Mouse (Mus musculus) intestine, postnatal 0 days (tissue): ENCODE measurements at regions not wholly inside any gene's neighbourhood (a gene's known extent, or its start where the extent isn't known, plus 50 kb on each side); places are given as distances from the start of the nearest gene placed in this dataset.

Source experiments
- ATAC-seq: fragments of 200-750 bp; cut with Nextera tagmentation; 2 replicates; pipeline ENCODE4 v1.8.0; 2017; ENCODE audit warnings: mild to moderate bottlenecking, moderate TSS enrichment, moderate library complexity
- H3K27ac ChIP-seq: fragments of 300-500 bp; sonication (generic); 2 replicates; pipeline ENCODE4 v1.5.1; 2014; ENCODE audit warnings: mild to moderate bottlenecking, low read depth, low read length, moderate library complexity
- H3K27me3 ChIP-seq: fragments of 300-500 bp; sonication (generic); replicated peaks from 2 replicates; pipeline ENCODE4 v1.6.1; 2014; ENCODE audit warnings: low read length, mixed read lengths; ENCODE audit not compliant: control insufficient read depth, insufficient read depth
- H3K36me3 ChIP-seq: fragments of 300-500 bp; sonication (generic); 2 replicates; pipeline ENCODE4 v1.6.1; 2014; ENCODE audit warnings: mild to moderate bottlenecking, moderate library complexity; ENCODE audit not compliant: control insufficient read depth, insufficient read depth
- H3K4me1 ChIP-seq: fragments of 300-500 bp; sonication (generic); replicated peaks from 2 replicates; pipeline ENCODE4 v1.6.1; 2014; ENCODE audit warnings: antibody characterized with exemption, low read length, mixed read lengths; ENCODE audit not compliant: control insufficient read depth, insufficient read depth
- H3K4me2 ChIP-seq: fragments of 300-500 bp; sonication (generic); replicated peaks from 2 replicates; pipeline ENCODE4 v1.6.1; 2014; ENCODE audit warnings: low read depth, mild to moderate bottlenecking, moderate library complexity
- H3K4me3 ChIP-seq: fragments of 300-500 bp; sonication (generic); 2 replicates; pipeline ENCODE4 v1.5.1; 2014; ENCODE audit warnings: low read depth, low read length
- H3K9ac ChIP-seq: fragments of 300-500 bp; sonication (generic); 2 replicates; pipeline ENCODE4 v1.6.1; 2014; ENCODE audit warnings: mild to moderate bottlenecking, low read depth, low read length
- H3K9me3 ChIP-seq: fragments of 300-500 bp; sonication (generic); 2 replicates; pipeline ENCODE4 v1.6.1; 2016; ENCODE audit warnings: mixed run types; ENCODE audit not compliant: control insufficient read depth
- CTCF ChIP-seq: sonication (generic); IDR thresholded peaks from 2 replicates; pipeline ENCODE4 v1.5.1; 2016; ENCODE audit warnings: low read depth, mild to moderate bottlenecking, control low read depth, antibody characterized with exemption, moderate library complexity
- WGBS: fragments of 180-500 bp; shearing (Covaris S2); extraction: QIAGEN DNeasy Blood & Tissue Kit; methylation state at CpG from one replicate; pipeline ENCODE4 v1.1.7; 2014; 5-methylcytosine and 5-hydroxymethylcytosine counted together

DNA sequence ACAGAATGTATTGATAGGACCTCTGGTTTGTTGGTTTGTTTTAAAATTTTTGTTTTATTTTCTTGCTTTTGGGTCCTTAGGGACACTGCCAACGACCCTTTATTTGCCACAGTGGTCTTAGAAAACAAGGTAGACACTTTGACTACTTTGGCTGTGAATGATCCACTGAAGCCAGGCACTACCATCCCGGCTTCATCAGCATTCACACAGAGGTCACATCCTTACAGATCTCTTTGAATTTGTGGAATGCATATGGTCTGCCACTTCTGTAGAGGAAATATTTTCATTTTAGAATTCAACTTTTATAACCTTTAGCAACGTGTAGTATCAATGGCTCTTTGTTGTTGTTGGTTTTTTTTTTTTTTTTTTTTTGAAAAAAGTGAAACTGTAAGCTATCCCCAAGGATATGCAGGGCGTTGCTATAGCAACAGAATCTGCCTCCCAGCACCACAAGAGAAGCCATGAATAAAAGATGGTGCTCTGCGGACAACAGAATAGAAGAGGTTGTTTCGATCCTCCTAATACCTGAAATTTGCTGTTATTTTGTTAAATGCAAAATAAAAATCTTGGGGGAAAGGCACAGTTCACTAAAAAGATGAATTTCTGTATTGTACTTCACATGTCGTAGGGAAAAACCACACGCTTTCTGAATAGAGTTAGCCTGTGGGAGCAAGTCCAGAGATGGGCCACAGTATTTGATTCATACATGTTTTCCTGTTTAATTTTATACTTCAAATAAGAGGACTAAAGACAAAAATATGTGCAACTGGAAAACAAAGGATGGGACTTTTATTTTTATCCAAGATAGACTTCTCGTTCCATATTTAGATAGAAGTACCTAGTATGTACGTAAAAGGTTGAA lies 103.4 kb downstream of the Brms1l start:
- 70% methylated on average over 10 of the region's 10 CpGs for WGBS
- no peaks in the 10 kb centered on the region for H3K27me3 ChIP-seq
- no peak for TF ChIP-seq CTCF
- H3K9ac ChIP-seq: no peak overlapping the region
- H3K4me2 ChIP-seq: no peak overlapping the region
- H3K4me1 ChIP-seq: no peaks in the 10 kb centered on the region
- no peaks in the 10 kb centered on the region for H3K9me3 ChIP-seq
- H3K27ac ChIP-seq: no peak overlapping the region
- ATAC-seq: no peak
- H3K36me3 ChIP-seq: no peaks in the 10 kb centered on the region
- H3K4me3 ChIP-seq: no peak overlapping the region

DNA sequence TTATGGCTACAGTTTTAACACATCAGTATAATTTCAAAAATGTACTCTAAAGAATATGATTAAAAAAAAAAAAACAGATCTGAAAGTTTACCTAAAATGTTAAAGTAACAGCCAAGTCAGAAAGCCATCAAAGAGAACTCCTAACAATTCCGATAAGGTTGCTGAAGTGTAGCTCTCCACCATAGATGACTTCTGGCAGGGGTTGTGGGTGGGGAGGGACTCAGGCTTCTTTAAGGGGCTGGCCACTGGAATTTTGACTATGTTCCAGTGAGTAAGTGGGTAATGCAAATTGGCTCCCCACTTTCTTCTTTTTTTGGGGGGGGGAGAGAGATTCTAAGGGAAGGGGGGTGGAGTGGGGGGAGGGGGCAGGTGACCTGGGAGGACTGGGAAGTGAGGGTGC lies 98.0 kb downstream of the Brms1l start:
- no peaks in the 10 kb centered on the region for H3K4me1 ChIP-seq
- no peak overlapping the region for H3K27ac ChIP-seq
- ATAC-seq: no peak
- no peak for TF ChIP-seq CTCF
- 50% methylated on average over 1 of the region's 1 CpGs for WGBS
- H3K4me2 ChIP-seq: no peak overlapping the region
- H3K36me3 ChIP-seq: no peaks in the 10 kb centered on the region
- H3K9ac ChIP-seq: no peak overlapping the region
- H3K4me3 ChIP-seq: no peak overlapping the region
- no peaks in the 10 kb centered on the region for H3K27me3 ChIP-seq
- H3K9me3 ChIP-seq: no peaks in the 10 kb centered on the region

GRCm38 (mm10) chr12:55933417-55933816 lies 97.3 kb downstream of the Brms1l start:
- Histone ChIP-seq H3K4me1 (no peaks in the 10 kb centered on the region), H3K27me3 (no peaks in the 10 kb centered on the region), H3K4me2 (no peak overlapping the region), H3K4me3 (no peak overlapping the region), H3K9ac (no peak overlapping the region), H3K9me3 (no peaks in the 10 kb centered on the region), H3K27ac (no peak overlapping the region), H3K36me3 (no peaks in the 10 kb centered on the region)
- 70% methylated on average over 11 of the region's 11 CpGs for WGBS
- no peak for ATAC-seq
- TF ChIP-seq CTCF: no peak

DNA sequence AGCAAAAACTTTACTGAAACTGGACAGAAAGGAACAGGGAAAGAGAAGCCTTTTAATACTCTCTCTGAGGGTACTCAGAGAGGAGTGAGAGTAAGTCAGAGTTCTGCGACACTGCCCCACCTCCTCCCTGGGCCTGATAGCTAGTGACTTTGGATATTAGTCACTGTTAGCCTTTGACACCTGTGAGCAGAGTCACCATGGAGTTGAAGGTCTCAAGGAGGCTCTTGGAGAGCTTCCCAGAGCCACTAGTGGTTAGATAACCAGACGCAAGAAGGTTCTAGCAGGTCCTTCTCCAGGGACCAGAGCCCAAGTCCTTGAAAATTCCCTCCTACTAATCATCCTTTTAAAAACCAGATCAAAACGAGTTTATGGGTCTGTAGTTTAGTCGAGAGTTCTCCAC lies 94.3 kb downstream of the Brms1l start:
- ATAC-seq: no peak
- WGBS: 73% methylated on average over 4 of the region's 4 CpGs
- H3K27me3 ChIP-seq: no peaks in the 10 kb centered on the region

GRCm38 (mm10) chr12:55926974-55927321 lies 90.8 kb downstream of the Brms1l start:
- WGBS: 98% methylated on average over 1 of the region's 1 CpGs
- TF ChIP-seq CTCF: no peak
- H3K27me3 ChIP-seq: no peaks in the 10 kb centered on the region

More for the DNA sequence above, 94.3 kb downstream of the Brms1l start:
- H3K36me3 ChIP-seq: no peaks in the 10 kb centered on the region
- no peak for TF ChIP-seq CTCF
- no peaks in the 10 kb centered on the region for H3K4me1 ChIP-seq
- no peak overlapping the region for H3K4me3 ChIP-seq
- H3K9ac ChIP-seq: no peak overlapping the region
- no peak overlapping the region for H3K4me2 ChIP-seq
- H3K27ac ChIP-seq: no peak overlapping the region
- H3K9me3 ChIP-seq: no peaks in the 10 kb centered on the region

DNA sequence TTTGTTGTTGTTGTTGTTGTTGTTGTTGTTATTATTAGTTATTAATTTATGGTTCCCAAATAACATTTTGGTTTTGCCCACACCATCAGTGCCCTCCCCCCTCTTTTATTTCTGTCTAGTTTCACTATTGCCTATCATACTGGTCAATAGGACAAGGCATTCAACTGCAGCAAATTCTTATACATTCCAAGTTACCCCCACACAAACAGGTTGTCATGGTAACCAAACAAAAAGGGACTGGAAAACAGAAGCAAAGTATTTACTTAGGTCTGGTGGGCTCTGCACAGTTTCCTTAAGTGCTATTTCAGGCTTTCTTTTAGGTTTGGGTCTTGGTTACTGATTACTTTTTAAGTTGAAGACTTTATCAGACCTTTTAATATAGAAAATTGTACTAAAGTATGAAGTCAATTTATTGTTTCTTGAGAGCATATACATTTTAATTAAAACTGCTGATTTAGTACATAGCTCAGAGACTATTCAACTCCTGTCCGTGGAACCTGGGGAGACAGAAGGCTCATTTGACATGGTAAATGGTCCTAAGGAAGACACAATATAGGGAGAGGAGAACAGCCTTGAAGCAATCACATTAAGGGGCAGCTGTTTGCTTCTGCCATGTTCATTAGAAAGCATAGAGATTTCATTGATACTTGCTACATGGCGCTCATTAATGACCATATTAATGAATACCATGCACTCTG lies 90.3 kb downstream of the Brms1l start:
- H3K27ac ChIP-seq: no peak overlapping the region
- TF ChIP-seq CTCF: no peak
- H3K4me2 ChIP-seq: no peak overlapping the region
- no peak overlapping the region for H3K4me3 ChIP-seq
- 78% methylated on average over 2 of the region's 2 CpGs for WGBS
- H3K4me1 ChIP-seq: no peaks in the 10 kb centered on the region
- H3K36me3 ChIP-seq: no peaks in the 10 kb centered on the region
- H3K9me3 ChIP-seq: no peaks in the 10 kb centered on the region
- ATAC-seq: no peak
- no peaks in the 10 kb centered on the region for H3K27me3 ChIP-seq
- H3K9ac ChIP-seq: no peak overlapping the region

More at GRCm38 (mm10) chr12:55926974-55927321, 90.8 kb downstream of the Brms1l start:
- no peaks in the 10 kb centered on the region for H3K4me1 ChIP-seq
- no peak for ATAC-seq
- H3K27ac ChIP-seq: no peak overlapping the region
- H3K9me3 ChIP-seq: no peaks in the 10 kb centered on the region
- no peaks in the 10 kb centered on the region for H3K36me3 ChIP-seq
- H3K4me3 ChIP-seq: no peak overlapping the region
- H3K9ac ChIP-seq: no peak overlapping the region
- no peak overlapping the region for H3K4me2 ChIP-seq
